Mouse (Mus musculus) megakaryocyte, embryonic 14.5 days (primary cell): ENCODE results near the gene Rrp7a.

Source experiments
- FLI1 ChIP-seq: IDR thresholded peaks from 2 replicates; pipeline ENCODE4 v1.6.1; 2012; ENCODE audit warnings: low read length, inconsistent platforms, mixed read lengths
- GATA1 ChIP-seq: IDR thresholded peaks from 3 replicates; pipeline ENCODE4 v1.6.1; 2012; ENCODE audit warnings: mixed read lengths, low read length, inconsistent platforms, borderline replicate concordance

- TF ChIP-seq GATA1 (no peak), FLI1 (no peak)
Measured at GRCm38 (mm10) chr15:83090874-83091273, 31.7 kb downstream of the Rrp7a start.
